Mouse (Mus musculus) kidney, postnatal 25 days (tissue): ENCODE measurements at regions not wholly inside any gene's neighbourhood (a gene's known extent, or its start where the extent isn't known, plus 50 kb on each side); places are given as distances from the start of the nearest gene placed in this dataset.
"Not testable (repeated sequence)": the region's sequence is repeated elsewhere in the genome, so short reads cannot be mapped to it uniquely, and the experiment has no call there.

Experiments
- DNase-seq, 2 experiments: peaks; one replicate each; pipeline ENCODE4 v3.0.0; 2021; ENCODE audit warnings: mixed read lengths in 2 of 2

GRCm38 (mm10) chr12:48387724-48388123 lies 994.7 kb upstream of the Foxg1 start:
- DNase-seq = no peak

GRCm38 (mm10) chr12:48388192-48388812 lies 994.2 kb upstream of the Foxg1 start:
- DNase-seq = no peak

- no peak for DNase-seq
Measured at GRCm38 (mm10) chr12:48391008-48391407, 991.5 kb upstream of the Foxg1 start.

GRCm38 (mm10) chr12:48439333-48440046 lies 943.0 kb upstream of the Foxg1 start:
- DNase-seq = no peak

GRCm38 (mm10) chr12:48448719-48449118 lies 933.7 kb upstream of the Foxg1 start:
- not testable (repeated sequence) for DNase-seq

GRCm38 (mm10) chr12:48462392-48462791 lies 920.1 kb upstream of the Foxg1 start:
- no peak for DNase-seq

- DNase-seq = no peak
Measured at GRCm38 (mm10) chr12:48500735-48501134, 881.7 kb upstream of the Foxg1 start.

GRCm38 (mm10) chr12:48511594-48511993 lies 870.9 kb upstream of the Foxg1 start:
- no peak for DNase-seq

GRCm38 (mm10) chr12:48512259-48512658 lies 870.2 kb upstream of the Foxg1 start:
- no peak for DNase-seq

- no peak for DNase-seq
Measured at GRCm38 (mm10) chr12:48521996-48522395, 860.5 kb upstream of the Foxg1 start.

- DNase-seq = peak in 1 of 2 experiments; percentile 36
Measured at GRCm38 (mm10) chr12:48559690-48560089, 822.8 kb upstream of the Foxg1 start.

GRCm38 (mm10) chr12:48604401-48605197 lies 777.9 kb upstream of the Foxg1 start:
- DNase-seq = no peak

- DNase-seq = no peak
Measured at GRCm38 (mm10) chr12:48605423-48605822, 777.0 kb upstream of the Foxg1 start.

- no peak for DNase-seq
Measured at GRCm38 (mm10) chr12:48609391-48609790, 773.1 kb upstream of the Foxg1 start.

- no peak for DNase-seq
Measured at GRCm38 (mm10) chr12:48612066-48612465, 770.4 kb upstream of the Foxg1 start.

GRCm38 (mm10) chr12:48616337-48616736 lies 766.1 kb upstream of the Foxg1 start:
- no peak for DNase-seq

GRCm38 (mm10) chr12:48633559-48633958 lies 748.9 kb upstream of the Foxg1 start:
- no peak for DNase-seq

GRCm38 (mm10) chr12:48634671-48635241 lies 747.7 kb upstream of the Foxg1 start:
- DNase-seq = no peak

- DNase-seq = no peak
Measured at GRCm38 (mm10) chr12:48641974-48642373, 740.5 kb upstream of the Foxg1 start.

GRCm38 (mm10) chr12:48645135-48645534 lies 737.3 kb upstream of the Foxg1 start:
- no peak for DNase-seq

- no peak for DNase-seq
Measured at GRCm38 (mm10) chr12:48645910-48646309, 736.5 kb upstream of the Foxg1 start.

- DNase-seq = no peak
Measured at GRCm38 (mm10) chr12:48675176-48675575, 707.3 kb upstream of the Foxg1 start.

GRCm38 (mm10) chr12:48680957-48681356 lies 701.5 kb upstream of the Foxg1 start:
- DNase-seq = no peak
